Mouse (Mus musculus): ENCODE measurements around the gene Upb1.
A peak's percentile ranks its signal among the peaks of the same experiment; 100 is the strongest.
"Not testable (repeated sequence)": the region's sequence is repeated elsewhere in the genome, so short reads cannot be mapped to it uniquely, and the experiment has no call there.

Upb1 gene

GRCm38 (mm10) chr10:75400958-75401357 lies at the start of gene Upb1:
Upb1 (plus strand) TSS chr10:75401115.
- no peak for DNase-seq (ENCODE audit: low read depth, low spot score)

- DNase-seq (ENCODE audit: low read depth, low spot score), result no peak
These were observed 48.4 kb upstream of the Upb1 start for GRCm38 (mm10) chr10:75352541-75352940.

- not testable (repeated sequence) for DNase-seq (ENCODE audit: low read depth, low spot score)
These were observed 47.1 kb upstream of the Upb1 start for GRCm38 (mm10) chr10:75353838-75354241.

GRCm38 (mm10) chr10:75355341-75355740 lies 45.6 kb upstream of the Upb1 start:
- no peak for DNase-seq (ENCODE audit: low read depth, low spot score)

- DNase-seq (ENCODE audit: low read depth, low spot score), result peak; percentile 5
These were observed 36.7 kb upstream of the Upb1 start for GRCm38 (mm10) chr10:75364214-75364690.

GRCm38 (mm10) chr10:75364796-75365195 lies 36.1 kb upstream of the Upb1 start:
- no peak for DNase-seq (ENCODE audit: low read depth, low spot score)

GRCm38 (mm10) chr10:75365231-75365633 lies 35.7 kb upstream of the Upb1 start:
- DNase-seq (ENCODE audit: low read depth, low spot score), result no peak

- DNase-seq (ENCODE audit: low read depth, low spot score), result not testable (repeated sequence)
These were observed 27.1 kb upstream of the Upb1 start for GRCm38 (mm10) chr10:75373655-75374351.

GRCm38 (mm10) chr10:75378688-75379087 lies 22.2 kb upstream of the Upb1 start:
- DNase-seq (ENCODE audit: low read depth, low spot score), result no peak

- no peak for DNase-seq (ENCODE audit: low read depth, low spot score)
These were observed 10.8 kb upstream of the Upb1 start for GRCm38 (mm10) chr10:75390156-75390555.

GRCm38 (mm10) chr10:75390832-75391231 lies 10.1 kb upstream of the Upb1 start:
- no peak for DNase-seq (ENCODE audit: low read depth, low spot score)

- no peak for DNase-seq (ENCODE audit: low read depth, low spot score)
These were observed 6.1 kb upstream of the Upb1 start for GRCm38 (mm10) chr10:75394796-75395195.

GRCm38 (mm10) chr10:75396966-75397365 lies 3.9 kb upstream of the Upb1 start:
- peak; percentile 11 for DNase-seq (ENCODE audit: low read depth, low spot score)

GRCm38 (mm10) chr10:75405916-75406315 lies 5.0 kb downstream of the Upb1 start:
- DNase-seq (ENCODE audit: low read depth, low spot score), result no peak

- no peak for DNase-seq (ENCODE audit: low read depth, low spot score)
These were observed 5.8 kb downstream of the Upb1 start for GRCm38 (mm10) chr10:75406755-75407154.

- DNase-seq (ENCODE audit: low read depth, low spot score), result no peak
These were observed 6.8 kb downstream of the Upb1 start for GRCm38 (mm10) chr10:75407741-75408140.

- not testable (repeated sequence) for DNase-seq (ENCODE audit: low read depth, low spot score)
These were observed 10.6 kb downstream of the Upb1 start for GRCm38 (mm10) chr10:75411343-75412113.

- no peak for DNase-seq (ENCODE audit: low read depth, low spot score)
These were observed 11.5 kb downstream of the Upb1 start for GRCm38 (mm10) chr10:75412114-75413103.

- no peak for DNase-seq (ENCODE audit: low read depth, low spot score)
These were observed 14.0 kb downstream of the Upb1 start for GRCm38 (mm10) chr10:75414925-75415324.

GRCm38 (mm10) chr10:75417363-75418042 lies 16.6 kb downstream of the Upb1 start:
- no peak for DNase-seq (ENCODE audit: low read depth, low spot score)

GRCm38 (mm10) chr10:75418747-75419146 lies 17.8 kb downstream of the Upb1 start:
- no peak for DNase-seq (ENCODE audit: low read depth, low spot score)
